In the genomic region with DNA sequence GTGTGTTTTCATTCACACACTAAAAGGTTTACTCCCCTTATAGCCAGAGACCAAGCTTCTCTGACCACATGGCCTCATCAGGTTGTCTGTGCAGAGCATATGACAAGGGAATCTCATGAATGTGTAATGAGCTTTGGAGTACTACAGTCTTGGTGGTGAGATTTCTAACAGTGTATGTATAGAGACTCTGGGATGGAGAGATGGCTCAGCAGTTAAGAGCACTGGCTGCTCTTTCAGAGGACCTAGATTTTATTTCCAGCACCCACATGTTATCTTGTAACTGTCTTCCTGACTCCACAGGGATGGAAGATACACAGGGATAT, we compare ENCODE assay signal across 15 mouse cellular contexts.
DNase-seq lines count a peak whose midpoint lies in the region; ATAC-seq lines count a peak whose summit lies in the region.
"Had no signal": no experiment of that assay in that cellular context is flagged by ENCODE, and none has a peak within 500 bp of the region (broad histone marks: within the 10 kb centered on the region; RNA-seq: fewer than 3 reads in every experiment).

No protein-coding gene starts in this region.

- no peaks in the 10 kb centered on the region for H3K27me3 ChIP-seq in forebrain, embryonic 10.5 days (ENCODE audit: poor library complexity, severe bottlenecking)
- no peaks in the 10 kb centered on the region for H3K27me3 ChIP-seq in forebrain, embryonic 11.5 days (ENCODE audit: control insufficient read depth, insufficient read depth, low read length)
- no peaks in the 10 kb centered on the region for H3K27me3 ChIP-seq in embryonic facial prominence, embryonic 10.5 days (replicated peaks; ENCODE audit: low read depth, poor library complexity, severe bottlenecking)
- no peaks in the 10 kb centered on the region for H3K27me3 ChIP-seq in forebrain, embryonic 16.5 days (replicated peaks; ENCODE audit: control insufficient read depth, insufficient read depth, low read length)
- no peaks in the 10 kb centered on the region for H3K27me3 ChIP-seq in limb, embryonic 13.5 days
- no peaks in the 10 kb centered on the region for H3K27me3 ChIP-seq in kidney, embryonic 16.5 days (ENCODE audit: insufficient read depth, low read length)
- H3K27me3 ChIP-seq: heart, embryonic 13.5 days; liver, embryonic 13.5 days had no signal

- no peaks in the 10 kb centered on the region for H3K36me3 ChIP-seq in forebrain, embryonic 10.5 days (replicated peaks)
- no peaks in the 10 kb centered on the region for H3K36me3 ChIP-seq in forebrain, embryonic 11.5 days (ENCODE audit: control insufficient read depth, insufficient read depth, low read length)
- no peaks in the 10 kb centered on the region for H3K36me3 ChIP-seq in embryonic facial prominence, embryonic 10.5 days (replicated peaks)
- no peaks in the 10 kb centered on the region for H3K36me3 ChIP-seq in forebrain, embryonic 16.5 days (ENCODE audit: control insufficient read depth, insufficient read depth)
- H3K36me3 ChIP-seq in limb, embryonic 13.5 days: no peaks in the 10 kb centered on the region
- no peaks in the 10 kb centered on the region for H3K36me3 ChIP-seq in kidney, embryonic 16.5 days (ENCODE audit: insufficient read depth, low read length)
- H3K36me3 ChIP-seq: heart, embryonic 13.5 days; liver, embryonic 13.5 days had no signal

- DNase-seq in forebrain, embryonic 10.5 days (ENCODE audit: extremely low spot score, low spot score): no peak
- no peak for DNase-seq in forebrain, embryonic 11.5 days (ENCODE audit: low spot score)
- DNase-seq in embryonic facial prominence, embryonic 10.5 days (ENCODE audit: low spot score): no peak
- DNase-seq in spleen, postnatal 14 days (ENCODE audit: low spot score in 2 of 2): no peak
- DNase-seq: adrenal gland, adult 2 months; kidney, postnatal 10 days; liver, embryonic 13.5 days; lung, postnatal 10 days had no signal

- H3K9ac ChIP-seq in forebrain, embryonic 11.5 days (ENCODE audit: low read length): no peak overlapping the region
- no peak overlapping the region for H3K9ac ChIP-seq in forebrain, embryonic 16.5 days (replicated peaks; ENCODE audit: low read depth, low read length)
- H3K9ac ChIP-seq in limb, embryonic 13.5 days: no peak overlapping the region
- H3K9ac ChIP-seq in kidney, embryonic 16.5 days (replicated peaks; ENCODE audit: low read length): no peak overlapping the region
- H3K9ac ChIP-seq: heart, embryonic 13.5 days; liver, embryonic 13.5 days had no signal

- H3K4me3 ChIP-seq in forebrain, embryonic 10.5 days: no peak overlapping the region
- no peak overlapping the region for H3K4me3 ChIP-seq in forebrain, embryonic 11.5 days (ENCODE audit: low read depth, low read length)
- no peak overlapping the region for H3K4me3 ChIP-seq in embryonic facial prominence, embryonic 10.5 days
- H3K4me3 ChIP-seq in forebrain, embryonic 16.5 days (replicated peaks; ENCODE audit: low read length): no peak overlapping the region
- H3K4me3 ChIP-seq in limb, embryonic 13.5 days: no peak overlapping the region
- H3K4me3 ChIP-seq in kidney, embryonic 16.5 days (ENCODE audit: low read length): no peak overlapping the region
- H3K4me3 ChIP-seq: erythroblast, embryonic 14.5 days; heart, embryonic 13.5 days; liver, embryonic 13.5 days had no signal

- no peak overlapping the region for H3K4me2 ChIP-seq in forebrain, embryonic 11.5 days (ENCODE audit: low read depth, low read length, severe bottlenecking)
- H3K4me2 ChIP-seq in forebrain, embryonic 16.5 days (ENCODE audit: low read length): peak overlapping the region; percentile 11; the same call in 1 of the 2 replicates
- H3K4me2 ChIP-seq in limb, embryonic 13.5 days (replicated peaks): peak overlapping the region; percentile 46; the same call in 1 of the 2 replicates
- no peak overlapping the region for H3K4me2 ChIP-seq in kidney, embryonic 16.5 days (replicated peaks; ENCODE audit: low read depth, low read length)
- H3K4me2 ChIP-seq: heart, embryonic 13.5 days; liver, embryonic 13.5 days had no signal

- peak overlapping the region; percentile 54; the same call in 1 of the 2 replicates for H3K27ac ChIP-seq in forebrain, embryonic 10.5 days
- H3K27ac ChIP-seq in forebrain, embryonic 11.5 days (ENCODE audit: low read depth, low read length): no peak overlapping the region
- H3K27ac ChIP-seq in embryonic facial prominence, embryonic 10.5 days (replicated peaks): peak overlapping the region; percentile 81
- no peak overlapping the region for H3K27ac ChIP-seq in forebrain, embryonic 16.5 days (ENCODE audit: low read length)
- H3K27ac ChIP-seq in limb, embryonic 13.5 days: peak overlapping the region; percentile 55; the same call in 1 of the 2 replicates
- no peak overlapping the region for H3K27ac ChIP-seq in kidney, embryonic 16.5 days (ENCODE audit: low read length)
- H3K27ac ChIP-seq: heart, embryonic 13.5 days; liver, embryonic 13.5 days had no signal

- H3K4me1 ChIP-seq in forebrain, embryonic 10.5 days: peaks cover 15% of the 10 kb centered on the region
- no peaks in the 10 kb centered on the region for H3K4me1 ChIP-seq in forebrain, embryonic 11.5 days (replicated peaks; ENCODE audit: control insufficient read depth, insufficient read depth, low read length)
- H3K4me1 ChIP-seq in embryonic facial prominence, embryonic 10.5 days: peaks cover 31% of the 10 kb centered on the region
- peaks cover 16% of the 10 kb centered on the region for H3K4me1 ChIP-seq in forebrain, embryonic 16.5 days (replicated peaks; ENCODE audit: control insufficient read depth, insufficient read depth, low read length)
- peaks cover 31% of the 10 kb centered on the region for H3K4me1 ChIP-seq in limb, embryonic 13.5 days
- peaks cover 11% of the 10 kb centered on the region; the same call in 1 of the 2 replicates for H3K4me1 ChIP-seq in kidney, embryonic 16.5 days (ENCODE audit: insufficient read depth, low read length)
- H3K4me1 ChIP-seq: liver, embryonic 13.5 days had no signal

- no peaks in the 10 kb centered on the region for H3K9me3 ChIP-seq in forebrain, embryonic 10.5 days
- H3K9me3 ChIP-seq in forebrain, embryonic 11.5 days (ENCODE audit: control insufficient read depth, low read length): no peaks in the 10 kb centered on the region
- no peaks in the 10 kb centered on the region for H3K9me3 ChIP-seq in embryonic facial prominence, embryonic 10.5 days
- no peaks in the 10 kb centered on the region for H3K9me3 ChIP-seq in forebrain, embryonic 16.5 days (ENCODE audit: control insufficient read depth, low read length)
- H3K9me3 ChIP-seq in limb, embryonic 13.5 days: no peaks in the 10 kb centered on the region
- no peaks in the 10 kb centered on the region for H3K9me3 ChIP-seq in kidney, embryonic 16.5 days (ENCODE audit: low read length)
- H3K9me3 ChIP-seq: heart, embryonic 13.5 days; liver, embryonic 13.5 days had no signal

- no peak; the same call in 1 of the 2 replicates for ATAC-seq in forebrain, embryonic 11.5 days (replicated peaks; ENCODE audit: low FRiP score)
- ATAC-seq in forebrain, embryonic 16.5 days: peak; percentile 63
- no peak for ATAC-seq in limb, embryonic 13.5 days (ENCODE audit: low FRiP score, low read depth)
- no peak for ATAC-seq in kidney, embryonic 16.5 days (ENCODE audit: low FRiP score, low TSS enrichment)
- ATAC-seq in cerebellum, adult (ENCODE audit: insufficient number of reproducible peaks, low FRiP score, low TSS enrichment): no peak
- ATAC-seq: inflammation-experienced regulatory T-cells, adult 6 months had no signal

Comparison
In these comparisons a context has a peak if more than half of its experiments do, and no peak if none do; other contexts are left out.
1. H3K27ac ChIP-seq: peak in forebrain, embryonic 10.5 days (single experiment), embryonic facial prominence, embryonic 10.5 days (single experiment) and limb, embryonic 13.5 days (single experiment); none in forebrain, embryonic 11.5 days (single experiment), forebrain, embryonic 16.5 days (single experiment) and kidney, embryonic 16.5 days (single experiment).
2. H3K4me2 ChIP-seq: peak in forebrain, embryonic 16.5 days (single experiment) and limb, embryonic 13.5 days (single experiment); none in forebrain, embryonic 11.5 days (single experiment) and kidney, embryonic 16.5 days (single experiment).